Mouse (Mus musculus) heart, postnatal 0 days (tissue): ENCODE data around the gene Nfib.

Source experiments
- CTCF ChIP-seq: IDR thresholded peaks from 2 replicates; pipeline ENCODE4 v1.5.1; 2016; ENCODE audit warnings: antibody characterized with exemption, control low read depth, low read depth
- EP300 ChIP-seq: IDR thresholded peaks from 2 replicates; pipeline ENCODE4 v1.6.1; 2016; ENCODE audit warnings: antibody characterized with exemption, low read depth

DNA sequence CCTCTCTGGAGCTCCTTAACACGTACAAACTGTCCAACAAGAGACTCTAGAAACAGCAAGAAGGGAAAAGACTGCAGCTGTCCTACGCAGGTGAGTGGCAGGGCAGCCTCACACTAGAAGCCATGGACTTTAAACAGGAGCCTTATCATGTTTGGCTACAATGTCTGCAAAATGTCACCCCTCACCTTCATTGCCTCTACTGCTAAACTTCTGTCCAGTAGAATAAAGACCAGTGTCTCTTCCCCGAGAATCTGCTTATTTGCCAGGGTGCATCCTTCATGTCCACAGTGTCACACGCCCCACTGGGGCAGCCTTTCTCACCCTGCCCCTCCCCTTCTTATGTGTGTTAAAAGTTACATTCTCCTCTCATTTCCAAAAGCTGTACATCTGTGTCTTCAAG is 319.9 kb downstream of the Nfib start:
- TF ChIP-seq CTCF = no peak
- TF ChIP-seq EP300 = no peak
